Mouse (Mus musculus) R1 (cell line): ENCODE measurements around the gene Tnfrsf23.
"Not testable (repeated sequence)": the region's sequence is repeated elsewhere in the genome, so short reads cannot be mapped to it uniquely, and the experiment has no call there.

Source experiments
- DNase-seq: peaks from one replicate; pipeline ENCODE4 v3.0.0-alpha.2; 2018; ENCODE audit warnings: low read depth, low spot score

Tnfrsf23 gene

GRCm38 (mm10) chr7:143685359-143686067 is at the start of gene Tnfrsf23:
Tnfrsf23 (minus strand) TSS chr7:143685872.
- peak; percentile 88 for DNase-seq

- no peak for DNase-seq
Observed at GRCm38 (mm10) chr7:143733746-143734145, 48.1 kb upstream of the Tnfrsf23 start.

- DNase-seq = no peak
Observed at GRCm38 (mm10) chr7:143729886-143730285, 44.2 kb upstream of the Tnfrsf23 start.

- no peak for DNase-seq
Observed at GRCm38 (mm10) chr7:143726396-143726795, 40.7 kb upstream of the Tnfrsf23 start.

- no peak for DNase-seq
Observed at GRCm38 (mm10) chr7:143723841-143724240, 38.2 kb upstream of the Tnfrsf23 start.

- no peak for DNase-seq
Observed at GRCm38 (mm10) chr7:143722646-143723045, 37.0 kb upstream of the Tnfrsf23 start.

- no peak for DNase-seq
Observed at GRCm38 (mm10) chr7:143717811-143718210, 32.1 kb upstream of the Tnfrsf23 start.

- DNase-seq = no peak
Observed at GRCm38 (mm10) chr7:143713421-143713820, 27.7 kb upstream of the Tnfrsf23 start.

- no peak for DNase-seq
Observed at GRCm38 (mm10) chr7:143712771-143713348, 27.2 kb upstream of the Tnfrsf23 start.

- no peak for DNase-seq
Observed at GRCm38 (mm10) chr7:143712023-143712422, 26.4 kb upstream of the Tnfrsf23 start.

- DNase-seq = no peak
Observed at GRCm38 (mm10) chr7:143711381-143711780, 25.7 kb upstream of the Tnfrsf23 start.

GRCm38 (mm10) chr7:143709395-143709794 is 23.7 kb upstream of the Tnfrsf23 start:
- no peak for DNase-seq

GRCm38 (mm10) chr7:143706697-143707438 is 21.2 kb upstream of the Tnfrsf23 start:
- DNase-seq = peak; percentile 95

GRCm38 (mm10) chr7:143696140-143696539 is 10.5 kb upstream of the Tnfrsf23 start:
- peak; percentile 73 for DNase-seq

- DNase-seq = no peak
Observed at GRCm38 (mm10) chr7:143694550-143694949, 8.9 kb upstream of the Tnfrsf23 start.

GRCm38 (mm10) chr7:143692746-143693510 is 7.3 kb upstream of the Tnfrsf23 start:
- no peak for DNase-seq

GRCm38 (mm10) chr7:143691909-143692308 is 6.2 kb upstream of the Tnfrsf23 start:
- DNase-seq = no peak

- no peak for DNase-seq
Observed at GRCm38 (mm10) chr7:143691181-143691580, 5.5 kb upstream of the Tnfrsf23 start.

GRCm38 (mm10) chr7:143689946-143690345 is 4.3 kb upstream of the Tnfrsf23 start:
- DNase-seq = no peak

- no peak for DNase-seq
Observed at GRCm38 (mm10) chr7:143689481-143689880, 3.8 kb upstream of the Tnfrsf23 start.

- DNase-seq = not testable (repeated sequence)
Observed at GRCm38 (mm10) chr7:143686676-143687075, 1.0 kb upstream of the Tnfrsf23 start.

GRCm38 (mm10) chr7:143686191-143686590 is 519 bp upstream of the Tnfrsf23 start:
- DNase-seq = not testable (repeated sequence)
